In genomic region chr5:149006362-149007294, GRCm38 (mm10) we compare ENCODE assay signal across 8 mouse cellular contexts. TPM values are rescaled to one million over a fixed set of nuclear protein-coding genes. Genes with fewer than 3 reads are reported as not detected.
DNase-seq lines count a peak whose midpoint lies in the region; ATAC-seq lines count a peak whose summit lies in the region.

No protein-coding gene starts in this region.

- peak overlapping the region; percentile 78 for H3K27ac ChIP-seq in embryonic facial prominence, embryonic 13.5 days
- peak overlapping the region; percentile 85 for H3K27ac ChIP-seq in limb, embryonic 12.5 days
- H3K27ac ChIP-seq in midbrain, embryonic 14.5 days (replicated peaks; ENCODE audit: low read depth, low read length) = no peak overlapping the region

- H3K4me3 ChIP-seq in embryonic facial prominence, embryonic 13.5 days = peak overlapping the region; percentile 30
- peak overlapping the region; percentile 23 for H3K4me3 ChIP-seq in limb, embryonic 12.5 days (replicated peaks)
- H3K4me3 ChIP-seq in midbrain, embryonic 14.5 days (replicated peaks; ENCODE audit: low read depth, low read length) = peak overlapping the region; percentile 23

- H3K27me3 ChIP-seq in embryonic facial prominence, embryonic 13.5 days = no peaks in the 10 kb centered on the region
- no peaks in the 10 kb centered on the region for H3K27me3 ChIP-seq in limb, embryonic 12.5 days
- no peaks in the 10 kb centered on the region for H3K27me3 ChIP-seq in midbrain, embryonic 14.5 days (ENCODE audit: control insufficient read depth, insufficient read depth, low read length)

- no peaks in the 10 kb centered on the region for H3K9me3 ChIP-seq in embryonic facial prominence, embryonic 13.5 days
- H3K9me3 ChIP-seq in limb, embryonic 12.5 days = no peaks in the 10 kb centered on the region
- H3K9me3 ChIP-seq in midbrain, embryonic 14.5 days (ENCODE audit: control insufficient read depth, low read length) = no peaks in the 10 kb centered on the region

- peak; percentile 97 for DNase-seq in 416B (ENCODE audit: low read depth)
- peak; percentile 100 for DNase-seq in adrenal gland, postnatal 4 days (ENCODE audit: low spot score in 2 of 2)
- DNase-seq in heart, adult 8-10 months (ENCODE audit: low spot score) = peak; percentile 100
- DNase-seq in kidney, adult 8-10 months = peak; percentile 99 to 100
- peak; percentile 99 for DNase-seq in midbrain, embryonic 14.5 days
- DNase-seq in spleen, adult 12 weeks (ENCODE audit: low spot score) = peak; percentile 95

- WGBS in embryonic facial prominence, embryonic 13.5 days = 8% methylated on average over 26 of the region's 26 CpGs
- 9% methylated on average over 26 of the region's 26 CpGs for WGBS in limb, embryonic 12.5 days
- WGBS in midbrain, embryonic 14.5 days = 11% methylated on average over 26 of the region's 26 CpGs

- peak overlapping the region; percentile 55 for H3K9ac ChIP-seq in embryonic facial prominence, embryonic 13.5 days
- peak overlapping the region; percentile 57; the same call in 1 of the 2 replicates for H3K9ac ChIP-seq in limb, embryonic 12.5 days (replicated peaks)
- peak overlapping the region; percentile 36; the same call in 1 of the 2 replicates for H3K9ac ChIP-seq in midbrain, embryonic 14.5 days (replicated peaks; ENCODE audit: low read length)

- peak; percentile 63 for ATAC-seq in embryonic facial prominence, embryonic 13.5 days (ENCODE audit: insufficient number of reproducible peaks, insufficient read depth, low FRiP score, low TSS enrichment, low read depth)
- ATAC-seq in limb, embryonic 12.5 days (ENCODE audit: insufficient number of reproducible peaks, insufficient read depth, low FRiP score, low TSS enrichment, low read depth) = peak; percentile 43; the same call in 1 of the 2 replicates
- ATAC-seq in midbrain, embryonic 14.5 days (ENCODE audit: low FRiP score, low TSS enrichment) = peak; percentile 83

- H3K36me3 ChIP-seq in embryonic facial prominence, embryonic 13.5 days = no peaks in the 10 kb centered on the region
- H3K36me3 ChIP-seq in limb, embryonic 12.5 days = no peaks in the 10 kb centered on the region
- H3K36me3 ChIP-seq in midbrain, embryonic 14.5 days (ENCODE audit: control insufficient read depth, insufficient read depth, low read length) = no peaks in the 10 kb centered on the region

- peak overlapping the region; percentile 59 for H3K4me2 ChIP-seq in embryonic facial prominence, embryonic 13.5 days
- peak overlapping the region; percentile 54 for H3K4me2 ChIP-seq in limb, embryonic 12.5 days
- peak overlapping the region; percentile 53 for H3K4me2 ChIP-seq in midbrain, embryonic 14.5 days (ENCODE audit: low read length)

- H3K4me1 ChIP-seq in embryonic facial prominence, embryonic 13.5 days = peaks cover 39% of the 10 kb centered on the region
- H3K4me1 ChIP-seq in limb, embryonic 12.5 days (replicated peaks) = peaks cover 47% of the 10 kb centered on the region
- peaks cover 6% of the 10 kb centered on the region for H3K4me1 ChIP-seq in midbrain, embryonic 14.5 days (ENCODE audit: control insufficient read depth, insufficient read depth, low read length)

RNA-seq across cellular contexts. Expression of gene Gm42791, which starts 11.7 kb away (rescaled TPM):
- total RNA-seq in adrenal gland, postnatal 4 days (2021) = 1 to 10 TPM; 4.3 to 6.5 TPM
- polyA plus RNA-seq in embryonic facial prominence, embryonic 13.5 days (2015; fragmentation: Nextera tagmentation; extraction: Ambion mirVana) = 1.6 and 2.4 TPM in 2 replicates
- total RNA-seq in heart, adult 8-10 months (2022) = 1 to 10 TPM; 3.2 to 7.7 (median 7.3) TPM
- 0.99 and 2.6 TPM in 2 replicates for polyA plus RNA-seq in limb, embryonic 12.5 days (2016; fragmentation: Nextera tagmentation; extraction: Ambion mirVana)
- polyA plus RNA-seq in midbrain, embryonic 14.5 days (2014; fragmentation: Nextera tagmentation; extraction: Ambion mirVana) = not detected in 2 replicates
